Mouse (Mus musculus): Measurements from ENCODE around the gene Smg5. TPM values are rescaled to one million over a fixed set of nuclear protein-coding genes. Genes with fewer than 3 reads are reported as not detected.

Smg5 gene
- polyA plus RNA-seq, 1 experiment = 53.5 TPM

DNA sequence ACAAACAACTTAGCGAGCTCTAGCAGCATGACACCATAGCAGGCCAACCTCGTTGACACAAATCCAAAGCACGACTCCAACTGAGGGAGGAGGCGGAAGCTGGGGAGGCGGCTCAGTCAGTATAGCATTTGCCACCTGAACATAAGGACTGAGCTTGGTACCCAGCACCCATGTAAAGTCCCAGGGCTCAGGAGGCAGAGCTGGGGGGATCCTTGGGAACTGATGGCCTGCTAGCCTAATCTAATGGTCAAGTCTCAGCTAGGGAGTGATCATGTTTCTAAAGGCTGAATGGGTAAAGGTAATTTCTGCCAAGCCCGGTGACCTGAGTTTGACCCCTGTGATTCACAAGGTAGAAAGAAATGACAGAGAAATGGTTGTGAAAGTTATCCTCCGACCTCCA, 71.5 kb downstream of the Smg5 start:
- Histone ChIP-seq H3K4me2 (ENCODE audit: low read depth) (no peak overlapping the region), H3K4me3 (no peak overlapping the region), H3K79me2 (ENCODE audit: control insufficient read depth, insufficient read depth) (peaks cover 16% of the 10 kb centered on the region), H3ac (ENCODE audit: control insufficient read depth, insufficient read length) (no peak overlapping the region), H3K36me3 (ENCODE audit: control insufficient read depth, insufficient read depth) (no peaks in the 10 kb centered on the region), H3K27me3 (ENCODE audit: control insufficient read depth, insufficient read depth, insufficient read length) (no peaks in the 10 kb centered on the region)
- TF ChIP-seq CEBPB (IDR thresholded peaks at IDR 0.05; ENCODE audit: insufficient read depth, poor library complexity, severe bottlenecking) = no peak
- TF ChIP-seq MYOG (IDR thresholded peaks at IDR 0.05; ENCODE audit: control insufficient read depth in 1 of 3, insufficient read depth in 1 of 3, insufficient read length in 2 of 3, low read depth in 2 of 3) = no peak
- no peak for TF ChIP-seq MYOD1 (IDR thresholded peaks at IDR 0.05; ENCODE audit: control insufficient read depth in 1 of 3, insufficient read length in 2 of 3, low read depth in 2 of 3)
- TF ChIP-seq USF1 (IDR thresholded peaks at IDR 0.05; ENCODE audit: low read depth) = no peak
- TF ChIP-seq TCF3 (IDR thresholded peaks at IDR 0.05; ENCODE audit: insufficient read length, low read depth) = no peak
- no peak for TF ChIP-seq POLR2AphosphoS2 (IDR thresholded peaks at IDR 0.05; ENCODE audit: insufficient read length, low read depth)
- TF ChIP-seq POLR2A (IDR thresholded peaks at IDR 0.05; ENCODE audit: insufficient read length, low read depth) = no peak
- no peak for TF ChIP-seq SRF (IDR thresholded peaks at IDR 0.05; ENCODE audit: control insufficient read depth, insufficient read length, low read depth)
- TF ChIP-seq E2F4 (IDR thresholded peaks at IDR 0.05; ENCODE audit: insufficient read depth) = no peak
- no peak for TF ChIP-seq TCF12 (IDR thresholded peaks at IDR 0.05; ENCODE audit: insufficient read depth, poor library complexity, severe bottlenecking)
- no peak for TF ChIP-seq MAX (IDR thresholded peaks at IDR 0.05; ENCODE audit: low read depth)
- TF ChIP-seq REST (IDR thresholded peaks at IDR 0.05; ENCODE audit: insufficient read depth, insufficient read length) = no peak

DNA sequence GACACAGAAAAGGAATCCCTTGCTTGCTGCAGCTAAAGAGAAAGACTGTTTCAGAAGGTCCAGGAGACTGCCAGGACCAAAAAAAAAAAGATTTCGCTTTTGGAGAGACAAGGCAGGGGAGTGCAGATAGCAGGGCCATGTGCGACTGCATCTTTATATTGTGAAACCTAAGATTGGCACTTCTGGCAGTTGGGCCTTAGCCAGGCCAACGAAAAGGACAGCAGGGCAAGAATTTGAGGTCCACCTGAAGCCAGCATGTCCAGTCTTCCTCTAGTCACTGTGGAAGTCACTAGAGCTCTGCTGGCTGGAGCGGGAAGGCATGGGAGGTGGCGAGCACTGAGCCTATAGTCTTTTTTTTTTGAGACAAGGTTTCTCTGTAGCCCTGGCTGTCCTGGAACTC, 72.9 kb downstream of the Smg5 start:
- H3K27me3 ChIP-seq (ENCODE audit: control insufficient read depth, insufficient read depth, insufficient read length) = no peaks in the 10 kb centered on the region
- peaks cover 16% of the 10 kb centered on the region for H3K79me2 ChIP-seq (ENCODE audit: control insufficient read depth, insufficient read depth)
- H3K4me2 ChIP-seq (ENCODE audit: low read depth) = peak overlapping the region; percentile 76
- peak overlapping the region; percentile 83 for H3K4me3 ChIP-seq
- peak overlapping the region; percentile 30 for H3ac ChIP-seq (ENCODE audit: control insufficient read depth, insufficient read length)
- TF ChIP-seq E2F4 (IDR thresholded peaks at IDR 0.05; ENCODE audit: insufficient read depth) = no peak
- no peaks in the 10 kb centered on the region for H3K36me3 ChIP-seq (ENCODE audit: control insufficient read depth, insufficient read depth)

DNA sequence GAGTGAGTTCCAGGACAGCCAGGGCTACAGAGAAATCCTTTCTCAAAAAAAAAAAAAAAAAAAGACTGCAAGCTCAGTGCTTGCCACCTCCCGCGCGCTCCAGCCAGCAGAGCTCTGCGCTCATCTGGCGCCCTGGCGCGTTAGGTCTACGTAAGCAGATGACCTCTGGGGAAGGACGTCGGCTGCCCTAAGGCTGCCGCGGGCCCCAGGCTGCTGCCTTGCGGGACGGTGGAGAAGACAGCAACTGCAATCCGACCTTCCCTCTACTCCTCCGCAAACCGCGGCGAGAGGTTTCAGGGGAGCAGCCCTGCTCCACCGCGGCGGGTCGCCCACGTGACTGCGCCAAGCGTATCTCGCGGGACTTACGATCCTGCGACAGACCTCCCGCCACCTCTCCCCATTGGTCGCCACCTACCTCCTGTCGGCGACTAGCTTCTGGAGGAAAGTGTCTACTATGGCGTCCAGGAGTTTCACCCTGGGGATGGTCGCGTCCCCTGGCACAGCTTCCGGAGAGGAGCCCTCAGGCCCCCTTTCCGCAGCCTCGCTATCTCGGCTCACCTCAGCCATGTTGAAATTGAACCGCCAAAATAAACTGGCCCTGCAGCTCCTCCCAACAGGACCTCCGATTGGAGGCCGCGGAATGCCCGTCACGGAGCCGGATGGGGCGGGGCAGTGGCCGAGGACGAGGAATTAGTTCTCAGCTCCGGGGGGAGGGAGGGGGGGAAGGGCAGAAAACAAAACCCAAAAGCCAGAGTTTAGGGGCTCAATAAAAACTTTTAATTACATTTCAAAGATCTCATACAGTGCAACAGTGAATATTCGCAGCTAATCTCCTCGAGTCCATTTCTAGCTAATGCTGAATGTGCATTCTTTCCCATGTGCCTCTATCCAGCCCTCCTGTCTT, 73.9 kb downstream of the Smg5 start, which contains the start of gene Pmf1:
TSS of gene Pmf1 (minus strand) at position 591 of the 904 bp plus-strand sequence.
- peak within 1 kb of the TSS; percentile 83 for H3K4me3 ChIP-seq
- no peaks in the 10 kb centered on the region for H3K27me3 ChIP-seq (ENCODE audit: control insufficient read depth, insufficient read depth, insufficient read length)
- H3K4me2 ChIP-seq (ENCODE audit: low read depth) = peak within 1 kb of the TSS; percentile 76
- peaks cover 16% of the 10 kb centered on the region for H3K79me2 ChIP-seq (ENCODE audit: control insufficient read depth, insufficient read depth)
- peaks cover 4% of the 10 kb centered on the region for H3K36me3 ChIP-seq (ENCODE audit: control insufficient read depth, insufficient read depth)
- peak within 1 kb of the TSS; percentile 30 for H3ac ChIP-seq (ENCODE audit: control insufficient read depth, insufficient read length)
- TF ChIP-seq MAX (IDR thresholded peaks at IDR 0.05; ENCODE audit: low read depth) = no peak
- TF ChIP-seq MYOD1 (IDR thresholded peaks at IDR 0.05; ENCODE audit: control insufficient read depth in 1 of 3, insufficient read length in 2 of 3, low read depth in 2 of 3) = peak in 1 of 3 experiments; percentile 25
- TF ChIP-seq POLR2A (IDR thresholded peaks at IDR 0.05; ENCODE audit: insufficient read length, low read depth) = peak; percentile 100
- peak in 1 of 3 experiments; percentile 39 for TF ChIP-seq MYOG (IDR thresholded peaks at IDR 0.05; ENCODE audit: control insufficient read depth in 1 of 3, insufficient read depth in 1 of 3, insufficient read length in 2 of 3, low read depth in 2 of 3)
- TF ChIP-seq CEBPB (IDR thresholded peaks at IDR 0.05; ENCODE audit: insufficient read depth, poor library complexity, severe bottlenecking) = no peak
- no peak for TF ChIP-seq SRF (IDR thresholded peaks at IDR 0.05; ENCODE audit: control insufficient read depth, insufficient read length, low read depth)
- TF ChIP-seq USF1 (IDR thresholded peaks at IDR 0.05; ENCODE audit: low read depth) = peak; percentile 97
- TF ChIP-seq TCF3 (IDR thresholded peaks at IDR 0.05; ENCODE audit: insufficient read length, low read depth) = no peak
- TF ChIP-seq TCF12 (IDR thresholded peaks at IDR 0.05; ENCODE audit: insufficient read depth, poor library complexity, severe bottlenecking) = no peak
- TF ChIP-seq POLR2AphosphoS2 (IDR thresholded peaks at IDR 0.05; ENCODE audit: insufficient read length, low read depth) = peak; percentile 99
- peak; percentile 58 for TF ChIP-seq E2F4 (IDR thresholded peaks at IDR 0.05; ENCODE audit: insufficient read depth)
- no peak for TF ChIP-seq REST (IDR thresholded peaks at IDR 0.05; ENCODE audit: insufficient read depth, insufficient read length)

DNA sequence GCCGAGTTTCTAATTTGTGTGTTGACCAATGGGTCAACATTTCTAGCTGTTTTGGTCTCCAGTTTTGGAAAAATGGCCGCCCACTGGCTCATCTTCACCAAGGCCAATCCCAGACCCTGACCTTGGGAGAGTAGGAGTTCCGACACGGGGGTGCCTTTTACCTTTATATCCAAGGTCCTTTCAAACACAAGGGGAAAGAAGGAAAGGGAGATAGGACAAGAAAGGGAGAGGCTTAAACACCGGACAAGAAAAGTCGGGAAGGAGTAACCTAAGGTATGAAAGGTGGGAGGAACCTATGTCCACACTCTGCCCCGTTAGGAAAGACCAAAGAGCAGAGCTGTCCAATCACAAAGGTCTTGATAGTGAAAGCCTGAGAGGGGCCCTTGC, 74.6 kb downstream of the Smg5 start:
- Histone ChIP-seq H3ac (ENCODE audit: control insufficient read depth, insufficient read length) (peak overlapping the region; percentile 30), H3K4me2 (ENCODE audit: low read depth) (peak overlapping the region; percentile 76), H3K79me2 (ENCODE audit: control insufficient read depth, insufficient read depth) (peaks cover 12% of the 10 kb centered on the region), H3K36me3 (ENCODE audit: control insufficient read depth, insufficient read depth) (peaks cover 4% of the 10 kb centered on the region), H3K4me3 (peak overlapping the region; percentile 83), H3K27me3 (ENCODE audit: control insufficient read depth, insufficient read depth, insufficient read length) (no peaks in the 10 kb centered on the region)
- no peak for TF ChIP-seq POLR2AphosphoS2 (IDR thresholded peaks at IDR 0.05; ENCODE audit: insufficient read length, low read depth)
- TF ChIP-seq SRF (IDR thresholded peaks at IDR 0.05; ENCODE audit: control insufficient read depth, insufficient read length, low read depth) = no peak
- TF ChIP-seq MAX (IDR thresholded peaks at IDR 0.05; ENCODE audit: low read depth) = no peak
- no peak for TF ChIP-seq POLR2A (IDR thresholded peaks at IDR 0.05; ENCODE audit: insufficient read length, low read depth)
- no peak for TF ChIP-seq MYOG (IDR thresholded peaks at IDR 0.05; ENCODE audit: control insufficient read depth in 1 of 3, insufficient read depth in 1 of 3, insufficient read length in 2 of 3, low read depth in 2 of 3)
- no peak for TF ChIP-seq E2F4 (IDR thresholded peaks at IDR 0.05; ENCODE audit: insufficient read depth)
- no peak for TF ChIP-seq TCF12 (IDR thresholded peaks at IDR 0.05; ENCODE audit: insufficient read depth, poor library complexity, severe bottlenecking)
- TF ChIP-seq REST (IDR thresholded peaks at IDR 0.05; ENCODE audit: insufficient read depth, insufficient read length) = no peak
- no peak for TF ChIP-seq MYOD1 (IDR thresholded peaks at IDR 0.05; ENCODE audit: control insufficient read depth in 1 of 3, insufficient read length in 2 of 3, low read depth in 2 of 3)
- TF ChIP-seq TCF3 (IDR thresholded peaks at IDR 0.05; ENCODE audit: insufficient read length, low read depth) = no peak
- TF ChIP-seq USF1 (IDR thresholded peaks at IDR 0.05; ENCODE audit: low read depth) = no peak
- TF ChIP-seq CEBPB (IDR thresholded peaks at IDR 0.05; ENCODE audit: insufficient read depth, poor library complexity, severe bottlenecking) = no peak

Data from myocyte (in vitro differentiated cells).